Mouse (Mus musculus): ENCODE data around the gene Gm1979.
"Not testable (repeated sequence)": the region's sequence is repeated elsewhere in the genome, so short reads cannot be mapped to it uniquely, and the experiment has no call there.

DNA sequence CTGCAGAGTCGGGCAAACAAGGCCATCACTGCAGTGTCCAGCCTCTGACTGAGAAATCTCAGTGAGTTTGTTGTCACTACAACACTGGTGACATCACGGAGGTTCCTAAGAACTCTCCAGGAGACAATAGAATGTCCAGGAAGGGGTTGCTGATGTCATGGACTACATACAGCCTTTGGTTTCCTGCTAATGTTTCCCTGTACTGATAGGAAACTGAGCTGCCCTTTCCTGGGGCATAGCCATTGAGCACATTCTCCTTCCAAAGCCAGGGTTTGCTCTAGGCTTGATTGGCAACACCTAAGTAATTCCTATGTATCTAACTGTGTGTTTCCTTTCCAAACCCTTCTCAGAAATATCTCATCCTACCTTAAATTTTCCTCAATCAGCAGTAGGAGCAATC lies 32.0 kb downstream of the Gm1979 start, which contains the start of gene Gm21680:
- not testable (repeated sequence) for TF ChIP-seq CTCF, EP300 (IDR thresholded peaks at IDR 0.05; ENCODE audit: low read depth)
